Mouse (Mus musculus) retina, adult 2 months (tissue): ENCODE results near the gene Fat1.

Experiments used
- DNase-seq: peaks from one replicate; pipeline ENCODE4 v3.0.0-alpha.2; 2012; ENCODE audit warnings: low read depth, low spot score

Fat1 gene

DNA sequence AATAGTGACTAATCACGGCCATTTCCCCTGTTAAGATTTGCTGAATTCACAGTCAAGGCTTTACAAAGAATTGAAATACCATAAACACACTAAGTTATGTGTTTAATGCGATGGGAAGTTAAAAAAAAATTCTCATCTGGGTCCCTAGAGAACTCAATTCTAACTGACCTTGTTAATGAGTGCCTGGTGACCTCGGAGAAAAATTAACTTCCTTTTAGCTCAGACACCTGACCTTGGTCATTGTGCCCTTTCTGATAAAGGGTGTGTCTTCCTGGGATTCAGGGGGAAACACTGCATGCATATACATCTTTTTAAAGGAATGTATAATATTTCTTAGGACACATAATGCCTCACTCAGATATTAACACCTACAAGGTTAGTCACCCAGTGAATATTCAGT, 68.8 kb downstream of the Fat1 start:
- no peak for DNase-seq

DNA sequence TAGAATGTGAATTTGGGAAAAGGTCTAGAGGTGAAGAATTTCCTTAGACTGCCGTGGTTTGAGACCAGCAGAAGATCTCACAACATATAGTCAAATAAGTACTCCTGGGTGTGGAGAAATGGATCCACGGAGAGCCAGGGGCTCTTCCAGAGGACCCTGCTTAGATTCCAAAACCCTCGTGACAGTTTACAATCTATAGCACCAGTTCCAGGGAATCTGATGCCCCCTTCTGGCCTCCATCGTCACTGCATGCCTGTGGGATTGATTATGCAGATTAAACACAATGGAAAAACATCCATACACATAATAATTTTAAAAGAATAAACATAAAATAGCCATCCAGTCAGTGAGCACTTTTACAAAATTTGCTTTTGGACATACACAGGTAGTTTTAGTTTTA, 75.4 kb downstream of the Fat1 start:
- DNase-seq: no peak

- DNase-seq: no peak
These were observed 76.5 kb downstream of the Fat1 start for GRCm38 (mm10) chr8:45011774-45012173.

GRCm38 (mm10) chr8:45013852-45014251, 78.6 kb downstream of the Fat1 start:
- no peak for DNase-seq

DNA sequence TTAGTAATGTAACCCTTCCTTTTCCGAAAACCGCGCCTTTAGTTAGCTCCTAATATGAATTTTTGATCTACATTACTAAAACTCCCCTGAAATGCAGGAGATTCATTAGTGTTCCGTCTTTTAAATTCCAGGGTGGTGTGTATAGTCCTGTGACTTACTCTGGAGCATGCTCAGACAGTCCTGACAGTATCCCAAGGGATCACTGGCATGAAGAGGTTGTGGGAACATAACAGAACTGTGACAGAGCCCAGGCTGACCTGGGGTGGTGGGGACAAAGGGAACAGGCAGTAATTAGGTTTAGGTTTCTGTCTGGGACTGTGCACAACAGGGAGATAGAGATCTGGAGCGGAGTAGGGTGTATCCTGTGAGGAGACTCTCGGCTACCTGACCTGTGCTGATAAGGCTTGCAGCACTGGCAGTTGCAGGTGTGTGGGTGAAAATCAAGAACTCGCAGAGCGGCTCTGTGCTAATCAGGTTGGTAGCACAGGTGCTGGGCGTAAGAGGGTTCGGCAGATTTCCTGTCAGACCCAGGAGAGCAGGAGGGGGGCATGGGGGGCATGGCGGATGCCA, 79.3 kb downstream of the Fat1 start:
- no peak for DNase-seq

- no peak for DNase-seq
These were observed 80.6 kb downstream of the Fat1 start for GRCm38 (mm10) chr8:45015876-45016275.

- DNase-seq: no peak
These were observed 84.0 kb downstream of the Fat1 start for GRCm38 (mm10) chr8:45019241-45019640.

DNA sequence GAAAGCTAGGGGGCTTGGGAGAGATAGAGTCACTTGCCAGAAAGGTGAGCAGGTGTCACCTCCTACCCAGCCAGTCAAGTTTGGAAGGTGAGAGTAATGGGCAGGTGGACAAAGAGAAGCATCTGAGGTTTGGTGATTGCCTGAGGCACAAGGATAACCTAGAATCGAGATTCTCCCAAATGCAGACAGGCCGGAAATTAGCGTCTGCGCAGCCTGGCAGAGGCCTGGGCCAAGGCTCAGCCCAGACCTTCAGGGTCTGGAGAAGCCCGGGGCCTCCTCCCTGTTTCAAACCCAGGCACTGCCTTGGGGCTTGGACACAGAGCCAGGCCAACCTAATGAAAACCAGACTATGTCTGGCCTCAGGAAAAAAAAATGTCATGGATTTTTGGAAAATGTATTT, 85.9 kb downstream of the Fat1 start:
- no peak for DNase-seq

GRCm38 (mm10) chr8:45021911-45022665, 86.8 kb downstream of the Fat1 start:
- no peak for DNase-seq

DNA sequence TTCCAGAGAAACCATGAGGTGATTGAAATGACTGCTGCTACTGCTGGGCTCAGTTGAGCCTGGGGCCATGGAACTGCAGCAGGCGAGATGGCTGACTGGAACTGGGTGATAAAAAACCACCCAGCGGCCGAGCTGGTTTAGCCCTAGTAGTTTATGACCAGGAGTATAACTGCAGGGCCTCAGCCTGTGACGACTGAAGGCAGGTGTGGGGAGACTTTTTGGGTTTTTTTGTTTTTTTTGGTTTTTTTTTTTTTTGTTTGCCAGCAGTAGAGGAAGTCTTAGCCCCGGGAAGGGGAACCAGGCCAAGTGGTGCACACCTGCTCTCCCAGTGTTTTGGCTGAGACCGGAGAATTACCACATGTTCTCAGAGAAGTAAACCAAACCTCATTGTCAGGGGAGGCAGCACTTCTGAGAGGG, 92.8 kb downstream of the Fat1 start:
- no peak for DNase-seq

GRCm38 (mm10) chr8:45038350-45038749, 103.1 kb downstream of the Fat1 start:
- no peak for DNase-seq

GRCm38 (mm10) chr8:45044160-45044559, 108.9 kb downstream of the Fat1 start:
- DNase-seq: no peak

DNA sequence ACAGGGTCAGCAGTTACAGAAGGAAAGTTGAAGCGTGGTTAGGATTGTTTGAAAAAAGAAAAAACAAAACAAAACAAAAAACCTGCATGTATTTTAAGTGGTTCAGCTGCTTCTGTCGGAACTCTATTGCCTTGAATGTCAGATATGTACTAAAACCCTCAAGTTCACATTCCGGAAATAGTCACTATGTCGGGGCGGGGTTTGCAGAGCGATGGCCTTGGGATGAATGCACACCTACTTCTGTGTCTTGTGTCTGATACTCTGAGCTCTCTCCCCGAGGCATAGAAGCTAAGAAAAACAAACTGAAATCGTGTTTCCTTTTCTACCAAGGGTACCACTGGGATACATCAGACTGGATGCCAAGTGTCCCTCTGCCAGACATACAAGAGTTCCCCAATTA, 115.2 kb downstream of the Fat1 start:
- DNase-seq: no peak

GRCm38 (mm10) chr8:45051236-45051635, 116.0 kb downstream of the Fat1 start:
- no peak for DNase-seq

- no peak for DNase-seq
These were observed 117.0 kb downstream of the Fat1 start for GRCm38 (mm10) chr8:45052205-45052604.

- DNase-seq: no peak
These were observed 117.4 kb downstream of the Fat1 start for GRCm38 (mm10) chr8:45052618-45053017.

DNA sequence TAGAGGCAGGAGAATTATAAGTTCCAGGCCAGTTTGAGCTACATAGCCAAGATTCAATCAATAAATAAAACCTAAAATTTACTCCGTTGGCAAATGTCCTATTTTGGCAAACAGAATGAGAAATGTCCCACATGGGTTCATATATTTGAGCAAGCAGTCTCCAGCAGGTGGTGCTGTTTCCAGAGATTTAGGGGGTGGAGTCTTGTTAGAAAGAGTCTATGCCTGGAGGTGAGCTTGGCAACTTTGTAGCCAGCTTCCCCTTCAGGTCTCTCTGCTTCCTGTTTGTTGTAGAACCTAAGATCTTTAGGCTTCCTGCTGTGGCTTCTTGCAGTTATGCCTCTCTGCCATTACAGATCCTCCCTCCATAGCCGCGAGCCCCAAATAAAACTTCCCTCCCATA, 120.3 kb downstream of the Fat1 start:
- DNase-seq: no peak

- DNase-seq: no peak
These were observed 121.6 kb downstream of the Fat1 start for GRCm38 (mm10) chr8:45056810-45057209.

- no peak for DNase-seq
These were observed 124.8 kb downstream of the Fat1 start for GRCm38 (mm10) chr8:45060083-45060482.

DNA sequence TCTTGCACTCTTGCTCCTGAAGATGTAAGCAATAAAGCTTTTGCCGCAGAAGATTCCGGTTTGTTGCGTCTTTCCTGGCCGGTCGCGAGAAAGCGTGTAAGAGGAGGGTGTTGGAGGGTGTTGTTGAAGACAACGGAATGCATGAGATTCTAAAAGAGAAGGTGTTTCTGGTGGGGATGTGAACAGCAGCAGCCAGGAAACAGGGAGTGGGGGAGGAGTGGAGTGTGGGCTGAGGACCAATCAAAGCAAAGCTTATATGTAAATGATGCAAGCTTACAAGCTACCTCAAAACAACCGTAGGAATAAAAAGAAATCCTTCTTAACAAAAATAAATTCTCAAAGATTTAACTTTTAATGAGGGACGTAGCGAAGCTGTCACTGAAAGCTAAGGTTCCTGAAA, 127.1 kb downstream of the Fat1 start:
- no peak for DNase-seq

DNA sequence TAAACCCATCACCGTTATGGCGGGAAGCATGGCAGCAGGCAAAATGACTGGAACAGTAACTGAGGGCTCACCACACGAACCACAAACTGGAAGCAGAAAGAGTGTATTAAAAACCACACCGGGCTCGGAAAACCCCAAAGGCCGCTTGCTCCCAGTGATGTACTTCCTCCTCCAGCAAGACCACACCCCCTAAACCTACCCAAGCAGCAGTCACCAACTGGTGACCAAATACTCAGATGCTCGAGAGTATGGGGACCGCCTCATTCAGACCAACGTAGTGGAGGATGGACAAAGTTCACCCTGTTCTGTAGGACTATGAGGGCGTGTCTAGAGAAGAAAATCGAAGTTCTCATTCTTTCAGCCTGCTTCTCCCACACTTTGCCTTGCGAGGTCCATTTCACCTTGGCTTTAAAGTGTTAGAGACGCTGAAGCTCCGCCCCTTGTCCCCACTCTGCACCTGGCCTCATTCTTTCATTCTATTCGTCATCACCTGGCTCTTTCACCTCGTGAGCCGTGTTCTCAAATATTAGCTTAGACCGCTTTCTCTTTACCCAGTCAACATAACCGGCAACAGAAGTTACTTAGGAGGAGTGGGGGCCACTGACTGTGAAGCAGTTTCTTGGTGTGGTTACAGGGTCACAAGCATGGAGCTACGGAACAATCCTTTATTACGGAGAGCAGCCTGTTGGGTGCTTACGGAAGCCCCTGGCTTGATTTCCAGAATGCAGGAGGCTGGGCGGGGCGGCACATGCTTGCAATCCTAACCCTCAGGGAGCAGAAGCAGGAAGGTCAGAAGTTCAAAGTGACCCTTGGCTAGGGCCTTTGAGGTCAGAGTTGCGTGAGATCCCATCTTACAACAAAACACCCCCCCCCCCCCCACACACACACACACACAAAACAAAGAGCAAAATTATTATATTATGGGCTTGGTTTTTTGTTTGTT, 128.0 kb downstream of the Fat1 start:
- no peak for DNase-seq

DNA sequence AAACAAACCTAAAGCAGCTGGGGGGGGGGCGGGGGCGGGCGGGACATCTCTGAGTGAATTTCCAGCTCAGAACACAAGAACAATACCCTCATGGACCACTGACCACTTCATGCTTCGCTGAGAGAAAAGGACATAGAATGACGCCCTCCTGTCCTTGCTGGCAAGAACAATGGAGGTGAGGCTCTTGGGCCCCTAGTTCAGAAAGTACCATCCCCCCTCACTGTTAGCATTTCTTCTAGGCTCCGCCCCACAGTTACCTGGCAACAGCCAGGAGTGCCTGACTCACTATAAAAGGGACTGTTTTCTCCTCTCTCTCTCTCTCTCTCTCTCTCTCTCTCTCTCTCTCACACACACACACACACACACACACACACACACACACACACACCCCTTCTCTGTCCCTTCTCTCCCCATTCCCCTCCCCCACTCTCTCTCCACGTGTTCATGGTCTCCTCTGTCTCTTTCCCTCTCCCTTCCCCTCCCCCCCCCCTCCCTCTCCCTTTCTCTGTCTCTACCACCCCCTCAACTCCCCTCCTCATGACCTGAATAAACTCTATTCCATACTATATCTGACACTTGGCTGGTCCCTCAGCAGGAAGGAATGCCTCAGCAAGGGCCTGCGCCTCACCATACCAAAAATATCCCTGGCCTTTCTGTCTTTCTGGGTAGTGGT, 129.1 kb downstream of the Fat1 start:
- no peak for DNase-seq
